Mouse (Mus musculus) limb, embryonic 11.5 days (tissue): Measurements from ENCODE around the gene Snx8. TPM values are rescaled to one million over a fixed set of nuclear protein-coding genes. Genes with fewer than 3 reads are reported as not detected.

Experiments used
- ATAC-seq: fragments of 200-750 bp; cut with Nextera tagmentation; 2 replicates; pipeline ENCODE4 v1.8.0; 2017; ENCODE audit warnings: low read depth; ENCODE audit not compliant: insufficient number of reproducible peaks, low FRiP score, low TSS enrichment
- DNase-seq: peaks from one replicate; pipeline ENCODE4 v3.0.0-alpha.2; 2015; ENCODE audit warnings: low spot score
- H3K27ac ChIP-seq: fragments of 300-500 bp; sonication (generic); replicated peaks from 2 replicates; pipeline ENCODE4 v1.5.1; 2014; ENCODE audit warnings: low read depth, mild to moderate bottlenecking, low read length
- H3K27me3 ChIP-seq: fragments of 300-500 bp; sonication (generic); 2 replicates; pipeline ENCODE4 v1.6.1; 2014; ENCODE audit warnings: mild to moderate bottlenecking, low read length, mixed read lengths; ENCODE audit not compliant: control insufficient read depth, insufficient read depth
- H3K36me3 ChIP-seq: fragments of 300-500 bp; sonication (generic); 2 replicates; pipeline ENCODE4 v1.6.1; 2014; ENCODE audit warnings: mild to moderate bottlenecking, low read length, moderate library complexity, mixed read lengths; ENCODE audit not compliant: control insufficient read depth, insufficient read depth
- H3K4me1 ChIP-seq: fragments of 300-500 bp; sonication (generic); 2 replicates; pipeline ENCODE4 v1.6.1; 2014; ENCODE audit warnings: low read length, mixed read lengths; ENCODE audit not compliant: control insufficient read depth, insufficient read depth
- H3K4me2 ChIP-seq: fragments of 300-500 bp; sonication (generic); 2 replicates; pipeline ENCODE4 v1.6.1; 2014; ENCODE audit warnings: low read depth, mild to moderate bottlenecking, moderate library complexity; ENCODE audit not compliant: severe bottlenecking
- H3K4me3 ChIP-seq: fragments of 300-500 bp; sonication (generic); 2 replicates; pipeline ENCODE4 v1.5.1; 2014; ENCODE audit warnings: low read depth, low read length
- H3K9ac ChIP-seq: fragments of 300-500 bp; sonication (generic); 2 replicates; pipeline ENCODE4 v1.6.1; 2014; ENCODE audit warnings: mild to moderate bottlenecking, low read length
- H3K9me3 ChIP-seq: fragments of 300-500 bp; sonication (generic); 2 replicates; pipeline ENCODE4 v1.6.1; 2016; ENCODE audit warnings: low read length; ENCODE audit not compliant: control insufficient read depth
- WGBS: fragments of 180-500 bp; shearing (Covaris S2); extraction: QIAGEN DNeasy Blood & Tissue Kit; methylation state at CpG from one replicate; pipeline ENCODE4 v1.1.7; 2014; 5-methylcytosine and 5-hydroxymethylcytosine counted together
- polyA plus RNA-seq: library from polyadenylated mRNA; unstranded; fragments of >200 nt; fragmentation: Nextera tagmentation; extraction: Ambion mirVana; gene quantifications from 2 replicates; pipeline ENCODE4 v1.2.1, GENCODE M21; 2014

The Snx8 gene
- polyA plus RNA-seq, 1 experiment from 2014 or later, result 9.7 TPM

GRCm38 (mm10) chr5:140391435-140391834 is 2.4 kb upstream of the Snx8 start:
- no peak for DNase-seq

GRCm38 (mm10) chr5:140389647-140390046 is 585 bp upstream of the Snx8 start:
- no peaks in the 10 kb centered on the region for H3K9me3 ChIP-seq
- no peaks in the 10 kb centered on the region for H3K36me3 ChIP-seq
- peaks cover 4% of the 10 kb centered on the region; the same call in 1 of the 2 replicates for H3K4me1 ChIP-seq
- no peak overlapping the region for H3K27ac ChIP-seq
- H3K4me3 ChIP-seq, result peak overlapping the region; percentile 62
- 58% methylated on average over 3 of the region's 3 CpGs for WGBS
- ATAC-seq (0 out of 2 replicates have a peak, but pooled peaks have one; percentile 42), DNase-seq (no peak)
- no peaks in the 10 kb centered on the region for H3K27me3 ChIP-seq
- no peak overlapping the region for H3K9ac ChIP-seq
- peak overlapping the region; percentile 96 for H3K4me2 ChIP-seq

More at GRCm38 (mm10) chr5:140391435-140391834, 2.4 kb upstream of the Snx8 start:
- no peak for ATAC-seq
- no peak overlapping the region for H3K9ac ChIP-seq
- no peaks in the 10 kb centered on the region for H3K9me3 ChIP-seq
- WGBS, result 68% methylated on average over 1 of the region's 1 CpGs
- no peak overlapping the region for H3K4me2 ChIP-seq
- no peaks in the 10 kb centered on the region for H3K27me3 ChIP-seq
- no peaks in the 10 kb centered on the region for H3K36me3 ChIP-seq
- no peak overlapping the region for H3K4me3 ChIP-seq
- peaks cover 4% of the 10 kb centered on the region; the same call in 1 of the 2 replicates for H3K4me1 ChIP-seq
- H3K27ac ChIP-seq, result no peak overlapping the region

- DNase-seq, result no peak
- Histone ChIP-seq H3K4me1 (peaks cover 10% of the 10 kb centered on the region; the same call in 1 of the 2 replicates), H3K9ac (no peak overlapping the region), H3K36me3 (no peaks in the 10 kb centered on the region), H3K9me3 (no peaks in the 10 kb centered on the region), H3K4me3 (peak overlapping the region; percentile 62), H3K27ac (no peak overlapping the region), H3K27me3 (no peaks in the 10 kb centered on the region), H3K4me2 (peak overlapping the region; percentile 96)
- no peak for ATAC-seq
- WGBS, result 74% methylated on average over 12 of the region's 12 CpGs
These were observed 1.1 kb downstream of the Snx8 start for GRCm38 (mm10) chr5:140387816-140388510.

GRCm38 (mm10) chr5:140387236-140387635 is 1.8 kb downstream of the Snx8 start:
- Histone ChIP-seq H3K9me3 (no peaks in the 10 kb centered on the region), H3K27me3 (no peaks in the 10 kb centered on the region), H3K36me3 (no peaks in the 10 kb centered on the region), H3K27ac (no peak overlapping the region), H3K4me1 (peaks cover 10% of the 10 kb centered on the region; the same call in 1 of the 2 replicates), H3K4me3 (no peak overlapping the region), H3K4me2 (no peak overlapping the region), H3K9ac (no peak overlapping the region)
- WGBS, result 93% methylated on average over 7 of the region's 7 CpGs
- DNase-seq (no peak), ATAC-seq (no peak)

- H3K4me1 ChIP-seq, result peaks cover 10% of the 10 kb centered on the region; the same call in 1 of the 2 replicates
- DNase-seq, result no peak
- H3K9ac ChIP-seq, result no peak overlapping the region
- H3K36me3 ChIP-seq, result no peaks in the 10 kb centered on the region
- no peaks in the 10 kb centered on the region for H3K27me3 ChIP-seq
- no peak overlapping the region for H3K27ac ChIP-seq
- H3K9me3 ChIP-seq, result no peaks in the 10 kb centered on the region
- ATAC-seq, result no peak
- H3K4me2 ChIP-seq, result no peak overlapping the region
- 94% methylated on average over 1 of the region's 1 CpGs for WGBS
- H3K4me3 ChIP-seq, result no peak overlapping the region
These were observed 4.6 kb downstream of the Snx8 start for GRCm38 (mm10) chr5:140384462-140384861.

- Histone ChIP-seq H3K9ac (peak overlapping the region; percentile 49; the same call in 1 of the 2 replicates), H3K4me2 (no peak overlapping the region), H3K9me3 (no peaks in the 10 kb centered on the region), H3K36me3 (no peaks in the 10 kb centered on the region), H3K4me1 (peaks cover 10% of the 10 kb centered on the region; the same call in 1 of the 2 replicates), H3K27ac (peak overlapping the region; percentile 47; the same call in 1 of the 2 replicates), H3K4me3 (no peak overlapping the region), H3K27me3 (no peaks in the 10 kb centered on the region)
- ATAC-seq (no peak), DNase-seq (peak; percentile 46)
- 28% methylated on average over 7 of the region's 7 CpGs for WGBS
These were observed 5.5 kb downstream of the Snx8 start for GRCm38 (mm10) chr5:140383559-140383958.

- Histone ChIP-seq H3K4me1 (peaks cover 6% of the 10 kb centered on the region; the same call in 1 of the 2 replicates), H3K36me3 (no peaks in the 10 kb centered on the region), H3K4me3 (no peak overlapping the region), H3K27me3 (no peaks in the 10 kb centered on the region), H3K9ac (no peak overlapping the region), H3K4me2 (no peak overlapping the region), H3K9me3 (no peaks in the 10 kb centered on the region), H3K27ac (no peak overlapping the region)
- ATAC-seq, result no peak
- no peak for DNase-seq
- WGBS, result 95% methylated on average over 6 of the region's 6 CpGs
These were observed 6.4 kb downstream of the Snx8 start for GRCm38 (mm10) chr5:140382688-140383087.

- no peak overlapping the region for H3K27ac ChIP-seq
- H3K36me3 ChIP-seq, result no peaks in the 10 kb centered on the region
- H3K4me2 ChIP-seq, result no peak overlapping the region
- no peak overlapping the region for H3K9ac ChIP-seq
- 91% methylated on average over 7 of the region's 7 CpGs for WGBS
- peaks cover 6% of the 10 kb centered on the region; the same call in 1 of the 2 replicates for H3K4me1 ChIP-seq
- H3K4me3 ChIP-seq, result no peak overlapping the region
- no peak for ATAC-seq
- no peak for DNase-seq
- no peaks in the 10 kb centered on the region for H3K27me3 ChIP-seq
- no peaks in the 10 kb centered on the region for H3K9me3 ChIP-seq
These were observed 7.9 kb downstream of the Snx8 start for GRCm38 (mm10) chr5:140381156-140381555.
